ENCODE assay signal across 8 mouse cellular contexts in the genomic region with DNA sequence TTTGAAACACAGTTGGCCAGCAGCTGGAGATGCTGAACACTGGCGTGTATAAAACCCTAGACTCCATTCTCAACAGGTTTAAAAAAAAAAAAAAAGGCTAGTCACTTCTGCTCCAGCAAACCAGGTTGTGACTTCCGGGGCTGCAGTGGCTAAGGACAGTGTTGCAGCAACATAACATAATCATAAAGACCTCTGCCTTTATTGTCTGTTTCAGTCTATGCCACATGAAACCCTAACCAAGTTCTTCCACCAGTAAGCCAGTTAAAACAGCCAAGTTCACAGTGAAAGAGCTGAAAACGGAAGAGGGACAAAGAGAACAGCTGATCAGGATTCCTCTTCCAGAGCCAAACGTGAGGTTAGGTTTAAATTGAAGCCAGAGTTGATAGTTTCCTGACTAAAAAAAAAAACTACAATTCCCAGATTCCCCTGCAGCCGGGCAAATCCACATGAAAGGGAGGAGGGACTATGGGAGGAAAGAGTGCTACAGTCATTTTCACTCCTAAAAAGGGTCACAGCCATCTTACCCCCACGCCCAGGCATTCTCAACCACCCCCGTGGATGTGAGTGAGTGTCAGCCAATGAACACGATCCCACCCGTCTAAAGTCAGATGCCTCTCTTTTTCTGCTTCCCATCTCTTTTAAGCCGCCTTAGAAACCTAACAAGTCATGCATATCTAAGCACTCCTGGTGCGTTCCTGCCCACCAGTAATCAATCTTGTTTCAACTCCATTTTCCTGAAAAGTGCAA.
A peak's percentile ranks its signal among the peaks of the same experiment; 100 is the strongest.
DNase-seq lines count a peak whose midpoint lies in the region; ATAC-seq lines count a peak whose summit lies in the region.

No protein-coding gene starts in this region.

- 15% methylated on average over 11 of the region's 11 CpGs for WGBS in intestine, embryonic 14.5 days
- WGBS in macrophage (ENCODE audit: missing documents): 34% methylated on average over 11 of the region's 11 CpGs

- H3K27me3 ChIP-seq in intestine, embryonic 14.5 days (replicated peaks; ENCODE audit: control insufficient read depth, insufficient read depth, low read length): no peaks in the 10 kb centered on the region

- ATAC-seq in intestine, embryonic 14.5 days (replicated peaks; ENCODE audit: low FRiP score, low TSS enrichment, low read depth): 0 out of 2 replicates have a peak, but pooled peaks have one; percentile 33

- H3K9me3 ChIP-seq in intestine, embryonic 14.5 days (ENCODE audit: control insufficient read depth, low read length): no peaks in the 10 kb centered on the region

- H3K79me2 ChIP-seq in macrophage (ENCODE audit: inconsistent target): no peaks in the 10 kb centered on the region

- peak overlapping the region; percentile 45 for H3K9ac ChIP-seq in intestine, embryonic 14.5 days (ENCODE audit: low read length)

- H3K4me2 ChIP-seq in intestine, embryonic 14.5 days (ENCODE audit: low read length): peak overlapping the region; percentile 58

- peak overlapping the region; percentile 43; the same call in 1 of the 2 replicates for H3K27ac ChIP-seq in intestine, embryonic 14.5 days (ENCODE audit: low read depth)
- H3K27ac ChIP-seq in macrophage: no peak overlapping the region

- peak; percentile 57 to 85 for DNase-seq in adrenal gland, adult (ENCODE audit: inconsistent age in 2 of 2, low spot score in 1 of 2)
- DNase-seq in cerebellum, postnatal 14 days: peak; percentile 46 to 58
- peak; percentile 35 to 49 for DNase-seq in frontal cortex, postnatal 10 days (ENCODE audit: low spot score in 2 of 2)
- DNase-seq in intestine, embryonic 14.5 days (ENCODE audit: low spot score): peak; percentile 72
- DNase-seq in left cerebral cortex, adult 8-10 months (ENCODE audit: low spot score in 2 of 2): peak; percentile 30 to 31
- DNase-seq in right cerebral cortex, postnatal 14 days: peak; percentile 31
- no peak for DNase-seq in spleen, postnatal 4 days (ENCODE audit: low spot score in 2 of 2)

- H3K4me3 ChIP-seq in intestine, embryonic 14.5 days (ENCODE audit: low read depth, low read length): peak overlapping the region; percentile 42
- peak overlapping the region; percentile 5; the same call in 1 of the 2 replicates for H3K4me3 ChIP-seq in macrophage (ENCODE audit: inconsistent target)

- peaks cover 4% of the 10 kb centered on the region; the same call in 1 of the 2 replicates for H3K4me1 ChIP-seq in intestine, embryonic 14.5 days (replicated peaks; ENCODE audit: control insufficient read depth, insufficient read depth, low read length)

- H3K36me3 ChIP-seq in intestine, embryonic 14.5 days (ENCODE audit: control insufficient read depth, insufficient read depth, low read length): no peaks in the 10 kb centered on the region
- H3K36me3 ChIP-seq in macrophage (ENCODE audit: inconsistent target): no peaks in the 10 kb centered on the region

Comparison
In these comparisons a context has a peak if more than half of its experiments do, and no peak if none do; other contexts are left out.
1. DNase-seq: peak in adrenal gland, adult (2 of 2), cerebellum, postnatal 14 days (2 of 2), frontal cortex, postnatal 10 days (2 of 2), intestine, embryonic 14.5 days (single experiment), left cerebral cortex, adult 8-10 months (2 of 2) and right cerebral cortex, postnatal 14 days (single experiment); none in spleen, postnatal 4 days (0 of 2).